Mouse (Mus musculus): Measurements from ENCODE around the gene Itga1.

GRCm38 (mm10) chr13:114931775-114932294 is 169.9 kb downstream of the Itga1 start, which contains the start of gene Itga2:
- TF ChIP-seq CTCF (conservative IDR thresholded peaks at IDR 0.05; ENCODE audit: low read length) (peak; percentile 10; the same call in 1 of the 2 replicates), NANOG (IDR thresholded peaks at IDR 0.05; ENCODE audit: borderline replicate concordance, low read length) (no peak)
